Mouse (Mus musculus) liver, postnatal 0 days (tissue): ENCODE measurements at regions not wholly inside any gene's neighbourhood (a gene's known extent, or its start where the extent isn't known, plus 50 kb on each side); places are given as distances from the start of the nearest gene placed in this dataset.
"Not testable (repeated sequence)": the region's sequence is repeated elsewhere in the genome, so short reads cannot be mapped to it uniquely, and the experiment has no call there.

ENCODE experiments used
- CTCF ChIP-seq: sonication (generic); IDR thresholded peaks from 2 replicates; pipeline ENCODE4 v1.5.1; 2016; ENCODE audit warnings: antibody characterized with exemption, low read depth
- EP300 ChIP-seq: IDR thresholded peaks from 2 replicates; pipeline ENCODE4 v1.6.1; 2016; ENCODE audit warnings: antibody characterized with exemption, low read depth, mild to moderate bottlenecking

DNA sequence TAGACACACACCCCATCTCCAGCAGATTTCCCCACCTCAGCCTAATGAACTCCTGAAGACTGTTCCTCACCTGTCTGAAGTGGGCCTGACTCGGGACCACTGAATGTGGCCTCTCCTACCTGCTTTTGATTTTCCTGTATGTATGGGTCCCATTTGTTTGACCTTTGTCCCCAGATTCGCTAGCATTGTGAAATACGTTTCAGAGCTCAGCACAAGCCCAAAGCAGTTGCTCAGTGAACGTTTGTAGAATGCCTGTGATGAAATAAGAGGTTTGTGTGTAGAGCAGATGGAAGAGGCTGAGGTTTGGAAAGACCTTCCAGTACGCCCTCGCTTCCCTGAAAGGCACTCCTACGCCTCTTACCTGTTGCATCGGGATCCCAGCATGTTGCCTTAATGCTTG, 158.3 kb upstream of the Vmn1r3 start:
- TF ChIP-seq CTCF, EP300: not testable (repeated sequence)
